7 mouse cellular contexts compared by ENCODE assay signal in genomic region chr11:60046058-60046735, GRCm38 (mm10). TPM values are rescaled to one million over a fixed set of nuclear protein-coding genes. Genes with fewer than 3 reads are reported as not detected.
DNase-seq lines count a peak whose midpoint lies in the region; ATAC-seq lines count a peak whose summit lies in the region.

Gene Pemt, minus strand, starts transcription at chr11:60046489.

- H3K4me3 ChIP-seq in intestine, embryonic 16.5 days (ENCODE audit: low read length): peak within 1 kb of the TSS; percentile 64
- peak within 1 kb of the TSS; percentile 55 for H3K4me3 ChIP-seq in midbrain, embryonic 11.5 days (ENCODE audit: low read depth, low read length)

- intact Hi-C loops in left cerebral cortex, postnatal 36 days (cut with DNase I): no loop called here

- peak within 1 kb of the TSS; percentile 54 for H3K4me2 ChIP-seq in intestine, embryonic 16.5 days (ENCODE audit: low read depth, low read length)
- H3K4me2 ChIP-seq in midbrain, embryonic 11.5 days: peak within 1 kb of the TSS; percentile 63

- H3K36me3 ChIP-seq in intestine, embryonic 16.5 days (ENCODE audit: control insufficient read depth, insufficient read depth, low read length): no peaks in the 10 kb centered on the region
- H3K36me3 ChIP-seq in midbrain, embryonic 11.5 days (ENCODE audit: control insufficient read depth, insufficient read depth, low read length): no peaks in the 10 kb centered on the region

- no peaks in the 10 kb centered on the region for H3K27me3 ChIP-seq in intestine, embryonic 16.5 days (replicated peaks; ENCODE audit: control insufficient read depth, insufficient read depth, low read length)
- H3K27me3 ChIP-seq in midbrain, embryonic 11.5 days (ENCODE audit: control insufficient read depth, insufficient read depth, low read length): no peaks in the 10 kb centered on the region

- H3K4me1 ChIP-seq in intestine, embryonic 16.5 days (ENCODE audit: control insufficient read depth, insufficient read depth, low read length): no peaks in the 10 kb centered on the region
- no peaks in the 10 kb centered on the region for H3K4me1 ChIP-seq in midbrain, embryonic 11.5 days (ENCODE audit: control insufficient read depth, insufficient read depth, low read length)

- under 1% methylated on average over 44 of the region's 44 CpGs for WGBS in intestine, embryonic 16.5 days
- WGBS in midbrain, embryonic 11.5 days: under 1% methylated on average over 44 of the region's 44 CpGs

- no peaks in the 10 kb centered on the region for H3K9me3 ChIP-seq in intestine, embryonic 16.5 days (ENCODE audit: control insufficient read depth, low read length)
- H3K9me3 ChIP-seq in midbrain, embryonic 11.5 days (ENCODE audit: control insufficient read depth, low read length): no peaks in the 10 kb centered on the region

- peak; percentile 99 for ATAC-seq in intestine, embryonic 16.5 days
- ATAC-seq in midbrain, embryonic 11.5 days (ENCODE audit: low FRiP score): peak; percentile 98

- H3K9ac ChIP-seq in intestine, embryonic 16.5 days (ENCODE audit: low read depth, low read length): peak within 1 kb of the TSS; percentile 68
- H3K9ac ChIP-seq in midbrain, embryonic 11.5 days (ENCODE audit: low read length): peak within 1 kb of the TSS; percentile 74

- DNase-seq in adrenal gland, adult 8-10 months: peak; percentile 95
- peak; percentile 96 for DNase-seq in embryo, embryonic 9.5 days (ENCODE audit: extremely low spot score)
- DNase-seq in gastrocnemius, postnatal 4 days (ENCODE audit: low spot score in 2 of 2): peak; percentile 86 to 93
- peak; percentile 95 to 96 for DNase-seq in left cerebral cortex, postnatal 36 days (ENCODE audit: low spot score in 2 of 2)
- DNase-seq in midbrain, embryonic 11.5 days (ENCODE audit: low spot score, missing footprints): peak; percentile 100
- peak; percentile 96 for DNase-seq in skeletal muscle tissue, adult 2 months (ENCODE audit: low read depth, low spot score)

- H3K27ac ChIP-seq in intestine, embryonic 16.5 days (ENCODE audit: low read length): peak within 1 kb of the TSS; percentile 58
- H3K27ac ChIP-seq in midbrain, embryonic 11.5 days (ENCODE audit: low read depth, low read length): peak within 1 kb of the TSS; percentile 69; the same call in 1 of the 2 replicates

RNA-seq across cellular contexts. Expression of gene Pemt, which starts in this region (rescaled TPM):
- 1 to 10 TPM; 4.9 to 9.5 (median 7.8) TPM for total RNA-seq in adrenal gland, adult 8-10 months (2022)
- total RNA-seq in gastrocnemius, postnatal 4 days (2021): 1 to 10 TPM; 5.9 to 7.7 TPM
- 6.7 and 8.7 TPM in 2 replicates for polyA plus RNA-seq in intestine, embryonic 16.5 days (2015; fragmentation: Nextera tagmentation; extraction: Ambion mirVana)
- total RNA-seq in left cerebral cortex, postnatal 36 days (2021): 1 to 10 TPM; 2.9 to 6.3 TPM
- 5.8 and 6.0 TPM in 2 replicates for polyA plus RNA-seq in midbrain, embryonic 11.5 days (2014; fragmentation: Nextera tagmentation; extraction: Ambion mirVana)

Comparison
In these comparisons a context has a peak if more than half of its experiments do, and no peak if none do; other contexts are left out.
1. Peak in every context shown above with its lines: DNase-seq, ATAC-seq, H3K4me3 ChIP-seq and H3K27ac ChIP-seq.